Mouse (Mus musculus) cerebellum, adult 2 months (tissue): ENCODE results near the gene Bcar1.

Experiments
- CTCF ChIP-seq: fragments of 200-500 bp; IDR thresholded peaks from 2 replicates; pipeline ENCODE4 v1.5.1; 2011; ENCODE audit warnings: low read depth, mild to moderate bottlenecking, control low read depth, low read length, moderate library complexity, borderline replicate concordance; ENCODE audit not compliant: insufficient read depth
- POLR2A ChIP-seq: fragments of 200-500 bp; IDR thresholded peaks from 2 replicates; pipeline ENCODE4 v1.6.1; 2011; ENCODE audit warnings: low read length, control low read depth, borderline replicate concordance; ENCODE audit not compliant: insufficient read depth

GRCm38 (mm10) chr8:111713291-111713690 is 30.3 kb downstream of the Bcar1 start:
- TF ChIP-seq CTCF (no peak), POLR2A (no peak)
